Mouse (Mus musculus) limb, embryonic 15.5 days (tissue): ENCODE results near the gene Cx3cr1. TPM values are rescaled to one million over a fixed set of nuclear protein-coding genes. Genes with fewer than 3 reads are reported as not detected.

Experiments used
- ATAC-seq: fragments of 200-750 bp; cut with Nextera tagmentation; 2 replicates; pipeline ENCODE4 v1.8.0; 2017; ENCODE audit warnings: low read depth, moderate TSS enrichment; ENCODE audit not compliant: insufficient number of reproducible peaks, low FRiP score, low TSS enrichment
- H3K27ac ChIP-seq: fragments of 300-500 bp; sonication (generic); 2 replicates; pipeline ENCODE4 v1.5.1; 2015; ENCODE audit warnings: moderate library complexity, mild to moderate bottlenecking, inconsistent platforms
- H3K27me3 ChIP-seq: fragments of 300-500 bp; sonication (generic); 2 replicates; pipeline ENCODE4 v1.6.1; 2015; ENCODE audit warnings: inconsistent platforms
- H3K36me3 ChIP-seq: fragments of 300-500 bp; sonication (generic); 2 replicates; pipeline ENCODE4 v1.6.1; 2015; ENCODE audit warnings: inconsistent platforms
- H3K4me1 ChIP-seq: fragments of 300-500 bp; sonication (generic); 2 replicates; pipeline ENCODE4 v1.6.1; 2015; ENCODE audit warnings: inconsistent platforms
- H3K4me2 ChIP-seq: fragments of 300-500 bp; sonication (generic); 2 replicates; pipeline ENCODE4 v1.6.1; 2015; ENCODE audit warnings: mild to moderate bottlenecking, inconsistent platforms
- H3K4me3 ChIP-seq: fragments of 300-500 bp; sonication (generic); 2 replicates; pipeline ENCODE4 v1.5.1; 2015; ENCODE audit warnings: mild to moderate bottlenecking, inconsistent platforms
- H3K9ac ChIP-seq: fragments of 300-500 bp; sonication (generic); 2 replicates; pipeline ENCODE4 v1.6.1; 2015; ENCODE audit warnings: inconsistent platforms
- H3K9me3 ChIP-seq: fragments of 300-500 bp; sonication (generic); 2 replicates; pipeline ENCODE4 v1.6.1; 2016; ENCODE audit warnings: inconsistent platforms
- WGBS: fragments of 180-500 bp; shearing (Covaris S2); methylation state at CpG from one replicate; pipeline ENCODE4 v1.1.7; 2015; 5-methylcytosine and 5-hydroxymethylcytosine counted together
- polyA plus RNA-seq: library from polyadenylated mRNA; unstranded; fragments of >200 nt; fragmentation: Nextera tagmentation; extraction: Ambion mirVana; gene quantifications from 2 replicates; pipeline ENCODE4 v1.2.1, GENCODE M21; 2015

Cx3cr1 gene
- polyA plus RNA-seq, 1 experiment from 2014 or later: 16.0 TPM

DNA sequence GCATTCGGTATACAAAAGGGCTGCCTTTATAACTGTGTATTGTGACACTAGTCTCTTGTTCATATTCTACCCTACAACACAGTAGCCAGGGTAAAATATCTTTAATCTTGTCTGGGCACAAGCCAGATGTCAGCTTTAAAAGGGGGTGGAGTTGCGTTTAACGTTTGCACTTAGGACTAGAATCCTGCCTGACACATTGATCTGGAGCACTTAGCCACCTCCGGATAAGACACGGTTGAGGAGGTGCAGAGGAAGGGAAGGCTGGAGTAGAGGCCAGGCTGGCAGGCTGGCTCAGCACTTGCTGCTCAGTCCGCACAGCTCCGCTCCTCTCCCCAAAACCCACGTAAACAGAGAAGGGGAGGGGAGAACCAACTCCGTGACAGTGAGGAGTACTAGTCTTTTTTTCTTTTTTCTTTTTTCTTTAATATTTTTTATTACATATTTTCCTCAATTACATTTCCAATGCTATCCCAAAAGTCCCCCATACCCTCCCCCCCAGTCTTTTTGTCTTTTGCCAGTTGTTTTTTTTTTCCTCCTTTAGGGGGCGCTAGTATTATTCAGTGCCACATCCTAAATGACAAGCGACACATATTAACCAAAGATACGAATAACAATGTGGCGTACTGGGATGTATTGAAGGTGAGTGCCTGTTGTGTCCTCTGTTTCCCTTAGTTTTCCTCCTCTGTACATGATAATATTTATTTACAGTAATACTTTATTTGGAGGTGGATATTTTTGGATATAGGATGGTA is 156.4 kb downstream of the Cx3cr1 start:
- 78% methylated on average over 13 of the region's 13 CpGs for WGBS
- H3K27ac ChIP-seq: no peak overlapping the region
- H3K4me3 ChIP-seq: no peak overlapping the region
- no peaks in the 10 kb centered on the region for H3K9me3 ChIP-seq
- H3K9ac ChIP-seq: no peak overlapping the region
- no peak for ATAC-seq
- H3K27me3 ChIP-seq: no peaks in the 10 kb centered on the region
- H3K4me2 ChIP-seq: no peak overlapping the region
- H3K36me3 ChIP-seq: peaks cover 94% of the 10 kb centered on the region
- no peaks in the 10 kb centered on the region for H3K4me1 ChIP-seq

DNA sequence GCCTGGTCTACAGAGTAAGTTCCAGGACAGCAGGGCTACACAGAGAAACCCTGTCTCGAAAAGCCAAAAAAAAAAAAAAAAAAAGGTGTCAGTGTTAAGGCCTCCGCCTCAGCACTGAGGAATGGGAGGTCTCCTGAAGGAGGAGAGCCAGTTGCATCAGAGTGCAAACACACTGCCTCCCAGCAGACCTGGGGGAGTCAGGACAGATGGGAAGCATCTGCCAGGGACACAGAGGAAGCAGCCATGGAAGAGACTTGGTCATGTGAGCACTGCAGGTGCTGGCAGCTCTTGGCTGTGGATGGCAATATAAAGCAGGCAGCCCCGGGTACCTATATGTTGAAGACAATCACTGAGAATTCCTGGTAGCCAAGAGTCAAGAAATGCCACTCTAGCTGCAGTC is 159.7 kb downstream of the Cx3cr1 start:
- peaks cover 97% of the 10 kb centered on the region for H3K36me3 ChIP-seq
- H3K4me3 ChIP-seq: no peak overlapping the region
- ATAC-seq: no peak
- H3K4me1 ChIP-seq: no peaks in the 10 kb centered on the region
- H3K27ac ChIP-seq: no peak overlapping the region
- H3K9me3 ChIP-seq: no peaks in the 10 kb centered on the region
- no peaks in the 10 kb centered on the region for H3K27me3 ChIP-seq
- H3K4me2 ChIP-seq: no peak overlapping the region
- WGBS: 91% methylated on average over 3 of the region's 3 CpGs
- H3K9ac ChIP-seq: no peak overlapping the region

DNA sequence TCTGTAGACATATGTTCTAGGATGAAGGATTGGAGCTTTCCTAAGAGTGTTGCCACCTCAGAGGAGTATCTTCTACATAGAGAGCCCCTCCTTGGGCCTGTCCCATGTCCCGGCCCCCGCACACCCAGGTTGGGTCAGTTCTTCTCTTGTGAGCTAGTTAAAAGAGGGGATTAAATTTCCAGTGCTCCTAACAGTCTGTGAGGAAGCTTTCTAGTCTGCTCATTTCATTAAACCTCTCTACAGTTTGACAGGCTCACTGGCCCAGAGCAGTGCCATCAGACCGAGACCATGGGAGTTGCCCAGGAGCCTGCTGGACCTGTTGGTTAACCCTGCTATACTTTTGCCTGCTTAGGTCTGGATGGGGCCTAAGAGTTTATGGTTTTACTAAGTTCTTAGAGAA is 161.0 kb downstream of the Cx3cr1 start:
- H3K9me3 ChIP-seq: no peaks in the 10 kb centered on the region
- H3K36me3 ChIP-seq: peaks cover 96% of the 10 kb centered on the region
- ATAC-seq: no peak
- no peaks in the 10 kb centered on the region for H3K27me3 ChIP-seq
- no peak overlapping the region for H3K9ac ChIP-seq
- 90% methylated on average over 3 of the region's 3 CpGs for WGBS
- no peak overlapping the region for H3K4me2 ChIP-seq
- no peak overlapping the region for H3K4me3 ChIP-seq
- no peak overlapping the region for H3K27ac ChIP-seq
- no peaks in the 10 kb centered on the region for H3K4me1 ChIP-seq

DNA sequence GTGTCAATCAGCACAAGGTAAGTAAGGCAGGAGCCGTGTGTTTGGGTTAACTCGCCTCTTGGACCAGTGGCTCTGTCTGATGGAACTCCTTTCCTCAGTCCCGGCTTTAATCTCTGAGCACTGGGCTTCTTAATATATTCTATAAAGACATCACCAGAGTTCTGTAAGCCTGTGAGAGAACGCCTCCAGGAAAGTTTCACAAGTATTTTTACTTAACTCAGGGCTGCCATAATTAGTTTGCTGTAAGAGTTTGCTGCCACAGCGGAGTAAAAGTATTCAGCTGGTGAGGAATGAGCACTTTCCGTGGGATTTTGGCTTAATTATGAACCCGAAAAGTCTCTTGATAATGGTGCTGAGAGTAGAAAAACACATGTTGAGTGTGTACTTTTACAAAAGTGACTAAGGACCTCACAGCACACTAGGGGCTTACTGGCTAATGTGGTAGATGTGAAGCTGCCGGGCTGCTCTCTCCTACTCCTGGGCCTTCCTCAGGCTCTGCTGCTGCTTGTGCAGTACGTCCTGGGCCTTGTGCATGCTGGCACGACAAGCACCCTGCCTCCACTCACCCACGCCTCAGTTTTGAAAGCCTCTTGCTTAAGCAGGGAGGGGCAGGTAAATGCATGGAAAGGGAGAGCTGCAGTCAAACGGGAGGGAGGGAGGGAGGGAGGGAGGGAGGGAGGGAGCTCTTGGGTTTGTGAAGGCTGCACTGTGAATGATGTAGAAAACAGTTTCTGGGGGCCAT is 167.1 kb downstream of the Cx3cr1 start:
- no peak for ATAC-seq
- Histone ChIP-seq H3K27me3 (no peaks in the 10 kb centered on the region), H3K4me2 (no peak overlapping the region), H3K36me3 (peaks cover 53% of the 10 kb centered on the region), H3K9me3 (no peaks in the 10 kb centered on the region), H3K27ac (no peak overlapping the region), H3K9ac (no peak overlapping the region), H3K4me3 (no peak overlapping the region), H3K4me1 (no peaks in the 10 kb centered on the region)
- 81% methylated on average over 12 of the region's 12 CpGs for WGBS

DNA sequence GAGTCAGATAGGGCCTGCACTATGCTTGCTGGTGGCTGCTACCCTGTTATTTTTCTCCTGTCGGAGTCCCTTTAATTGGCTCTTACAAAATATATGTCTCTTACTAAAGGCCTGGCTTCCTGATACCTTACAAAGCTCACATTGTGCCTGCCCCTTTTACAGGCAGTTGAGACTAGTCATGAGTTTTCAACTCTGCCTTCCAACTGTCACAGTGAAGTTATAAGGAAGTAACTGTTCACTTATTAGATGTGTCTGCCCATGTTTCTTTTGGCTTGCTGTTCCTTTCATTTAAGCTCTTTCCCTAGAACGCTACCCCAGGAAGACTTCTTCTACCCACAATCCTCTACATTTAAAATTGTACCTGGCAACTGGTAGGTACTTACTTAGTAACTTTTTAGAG is 170.2 kb downstream of the Cx3cr1 start:
- Histone ChIP-seq H3K27me3 (no peaks in the 10 kb centered on the region), H3K4me2 (no peak overlapping the region), H3K9ac (no peak overlapping the region), H3K27ac (no peak overlapping the region; the same call in 1 of the 2 replicates), H3K4me3 (no peak overlapping the region), H3K4me1 (peaks cover 11% of the 10 kb centered on the region), H3K9me3 (no peaks in the 10 kb centered on the region), H3K36me3 (peaks cover 24% of the 10 kb centered on the region)
- ATAC-seq: no peak
- 71% methylated on average over 2 of the region's 2 CpGs for WGBS

DNA sequence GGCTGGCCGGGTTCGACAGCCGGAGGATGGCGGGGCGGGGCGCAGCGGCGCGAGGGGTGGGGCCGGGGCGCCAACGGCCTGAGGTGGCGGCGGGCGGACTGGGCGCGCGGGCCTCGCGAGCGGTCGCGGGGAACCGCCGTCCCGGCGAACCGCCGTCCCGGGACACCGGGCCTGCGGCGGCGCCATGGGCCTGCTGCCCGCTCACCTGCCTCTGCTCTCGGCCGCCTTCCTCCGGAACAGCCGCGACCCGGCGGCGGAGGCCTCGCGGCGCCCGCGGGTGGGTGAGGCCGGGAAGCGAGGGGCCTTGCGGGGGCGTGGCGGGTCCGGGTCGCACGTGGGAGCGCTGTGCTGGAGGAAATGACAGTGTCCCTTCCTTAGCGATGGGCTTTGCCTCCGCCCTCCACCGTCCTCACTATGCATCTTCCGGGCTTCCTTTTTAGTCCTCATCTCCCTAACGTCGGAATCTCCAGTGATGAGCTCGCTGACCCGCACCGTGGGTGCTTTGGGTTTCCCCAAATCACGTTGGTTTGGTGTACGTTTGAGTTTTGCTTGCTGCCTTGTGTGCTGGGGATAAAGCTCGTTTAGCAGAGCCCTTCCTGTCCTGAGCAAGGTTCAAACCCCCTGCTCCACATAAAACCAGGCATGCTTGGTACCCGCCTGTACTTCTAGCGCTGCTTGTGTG is 174.5 kb downstream of the Cx3cr1 start:
- H3K4me3 ChIP-seq: peak overlapping the region; percentile 92
- 0 out of 2 replicates have a peak, but pooled peaks cover 6% of the 10 kb centered on the region for H3K36me3 ChIP-seq
- H3K9ac ChIP-seq: peak overlapping the region; percentile 80
- ATAC-seq: peak; percentile 55
- H3K9me3 ChIP-seq: no peaks in the 10 kb centered on the region
- H3K4me1 ChIP-seq: peaks cover 11% of the 10 kb centered on the region
- no peaks in the 10 kb centered on the region for H3K27me3 ChIP-seq
- H3K27ac ChIP-seq: peak overlapping the region; percentile 79
- WGBS: 1% methylated on average over 71 of the region's 71 CpGs
- H3K4me2 ChIP-seq: peak overlapping the region; percentile 73

DNA sequence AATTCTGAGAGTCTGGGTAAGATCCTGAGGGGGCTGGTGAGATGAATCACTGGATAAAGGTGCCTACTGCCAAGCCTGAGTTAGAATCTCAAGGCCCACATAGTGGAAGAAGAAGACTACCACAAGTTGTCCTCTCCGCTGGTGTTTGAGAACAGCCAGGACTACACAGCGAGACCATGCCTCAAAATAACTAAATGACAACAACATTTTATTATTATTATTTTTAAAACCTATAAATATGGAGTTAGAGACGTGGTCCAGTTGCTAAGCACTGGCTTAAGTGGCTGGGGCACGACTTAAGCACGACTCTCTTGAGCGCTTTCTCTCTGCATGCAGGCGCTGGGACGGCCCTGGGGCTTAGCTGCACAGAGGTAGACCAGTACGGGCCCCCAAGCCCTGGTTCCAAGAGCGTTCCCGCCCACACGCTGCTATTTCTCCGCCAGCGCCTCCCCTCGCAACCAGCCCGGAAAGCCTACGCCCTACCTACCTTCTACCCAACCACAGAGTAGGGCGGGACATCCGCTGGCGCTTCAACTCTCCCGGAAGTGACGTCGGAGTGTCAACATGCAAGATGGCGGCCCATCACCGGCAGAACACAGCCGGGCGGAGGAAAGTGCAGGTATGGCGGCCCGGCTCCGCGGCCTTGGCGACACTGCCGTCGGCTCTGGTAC is 175.2 kb downstream of the Cx3cr1 start, which contains the start of gene Wdr48:
TSS of gene Wdr48 (plus strand) at position 540 of the 671 bp plus-strand sequence.
- ATAC-seq: peak; percentile 97
- peak within 1 kb of the TSS; percentile 79 for H3K27ac ChIP-seq
- H3K4me2 ChIP-seq: peak within 1 kb of the TSS; percentile 73
- 0 out of 2 replicates have a peak, but pooled peaks cover 6% of the 10 kb centered on the region for H3K36me3 ChIP-seq
- no peaks in the 10 kb centered on the region for H3K27me3 ChIP-seq
- H3K4me1 ChIP-seq: peaks cover 11% of the 10 kb centered on the region
- peak within 1 kb of the TSS; percentile 80 for H3K9ac ChIP-seq
- WGBS: 3% methylated on average over 34 of the region's 34 CpGs
- H3K4me3 ChIP-seq: peak within 1 kb of the TSS; percentile 92
- no peaks in the 10 kb centered on the region for H3K9me3 ChIP-seq

DNA sequence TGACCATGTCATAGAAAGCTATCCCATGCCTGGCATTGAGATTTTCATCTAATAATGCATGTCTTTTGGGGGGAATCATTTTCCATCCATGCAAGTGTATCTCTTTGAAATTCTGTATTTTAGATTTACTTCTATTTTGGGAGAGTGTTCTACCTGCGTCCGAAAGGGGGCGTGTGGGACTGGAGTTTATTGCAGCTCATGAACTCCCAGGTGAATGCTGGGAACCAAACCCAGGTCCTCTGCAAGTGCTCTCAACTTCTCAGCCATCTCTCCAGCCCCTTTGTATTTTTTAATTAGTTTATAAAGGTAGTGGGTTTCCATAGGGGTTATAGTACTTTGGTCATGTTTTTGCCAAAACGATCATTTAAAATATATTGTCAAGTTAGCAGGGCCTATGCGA is 175.8 kb downstream of the Cx3cr1 start:
- H3K9ac ChIP-seq: no peak overlapping the region
- 0 out of 2 replicates have a peak, but pooled peaks cover 6% of the 10 kb centered on the region for H3K36me3 ChIP-seq
- peaks cover 11% of the 10 kb centered on the region for H3K4me1 ChIP-seq
- H3K4me3 ChIP-seq: no peak overlapping the region; the same call in 1 of the 2 replicates
- no peaks in the 10 kb centered on the region for H3K27me3 ChIP-seq
- H3K4me2 ChIP-seq: no peak overlapping the region
- H3K9me3 ChIP-seq: no peaks in the 10 kb centered on the region
- no peak for ATAC-seq
- 87% methylated on average over 5 of the region's 5 CpGs for WGBS
- H3K27ac ChIP-seq: peak overlapping the region; percentile 79; the same call in 1 of the 2 replicates

DNA sequence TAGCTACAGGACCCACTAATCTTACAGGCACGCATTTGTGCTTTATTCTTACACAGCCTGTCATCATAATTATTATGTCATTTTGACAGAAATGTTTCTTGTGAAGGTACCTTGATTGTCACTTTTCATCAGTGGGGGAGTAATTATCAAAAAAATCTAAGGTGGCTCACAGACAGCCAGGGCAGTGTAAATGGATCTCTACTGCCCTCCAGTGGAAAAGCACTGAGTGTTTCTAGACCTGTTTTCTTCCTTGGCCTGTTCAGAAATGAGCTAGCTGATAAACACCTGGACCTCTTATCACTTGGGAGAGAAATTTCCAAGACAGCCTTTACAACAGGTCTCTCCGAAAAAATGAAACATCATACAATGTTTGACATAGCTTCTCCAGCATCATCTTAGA is 179.0 kb downstream of the Cx3cr1 start:
- no peaks in the 10 kb centered on the region for H3K9me3 ChIP-seq
- H3K27ac ChIP-seq: no peak overlapping the region
- ATAC-seq: no peak
- no peaks in the 10 kb centered on the region for H3K27me3 ChIP-seq
- H3K4me1 ChIP-seq: peaks cover 6% of the 10 kb centered on the region
- H3K36me3 ChIP-seq: no peaks in the 10 kb centered on the region
- no peak overlapping the region for H3K4me3 ChIP-seq
- H3K9ac ChIP-seq: no peak overlapping the region
- no peak overlapping the region for H3K4me2 ChIP-seq
- 38% methylated on average over 2 of the region's 2 CpGs for WGBS

DNA sequence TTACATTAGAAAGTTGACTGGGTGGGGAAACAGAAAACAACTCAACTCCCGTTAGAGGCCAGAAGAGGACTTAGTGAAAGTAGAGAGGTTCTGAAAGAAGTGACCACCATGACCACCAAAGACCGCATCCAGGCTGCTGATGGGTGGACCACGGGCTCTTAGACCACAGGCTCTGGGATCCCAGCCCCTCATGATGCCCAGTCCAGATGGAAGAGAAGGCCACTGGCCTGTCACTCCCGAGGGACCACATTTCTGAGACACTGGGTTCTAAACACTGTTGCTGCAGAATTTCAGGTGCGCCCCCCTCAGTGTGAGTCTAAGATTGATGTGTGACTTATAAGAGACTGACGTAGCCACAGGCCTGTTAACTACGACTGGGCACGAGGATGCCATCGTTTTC is 180.2 kb downstream of the Cx3cr1 start:
- H3K9me3 ChIP-seq: no peaks in the 10 kb centered on the region
- no peak overlapping the region for H3K9ac ChIP-seq
- H3K36me3 ChIP-seq: no peaks in the 10 kb centered on the region
- H3K27ac ChIP-seq: no peak overlapping the region
- H3K4me1 ChIP-seq: no peaks in the 10 kb centered on the region
- WGBS: 80% methylated on average over 9 of the region's 9 CpGs
- H3K4me2 ChIP-seq: no peak overlapping the region
- no peaks in the 10 kb centered on the region for H3K27me3 ChIP-seq
- ATAC-seq: no peak
- no peak overlapping the region for H3K4me3 ChIP-seq

DNA sequence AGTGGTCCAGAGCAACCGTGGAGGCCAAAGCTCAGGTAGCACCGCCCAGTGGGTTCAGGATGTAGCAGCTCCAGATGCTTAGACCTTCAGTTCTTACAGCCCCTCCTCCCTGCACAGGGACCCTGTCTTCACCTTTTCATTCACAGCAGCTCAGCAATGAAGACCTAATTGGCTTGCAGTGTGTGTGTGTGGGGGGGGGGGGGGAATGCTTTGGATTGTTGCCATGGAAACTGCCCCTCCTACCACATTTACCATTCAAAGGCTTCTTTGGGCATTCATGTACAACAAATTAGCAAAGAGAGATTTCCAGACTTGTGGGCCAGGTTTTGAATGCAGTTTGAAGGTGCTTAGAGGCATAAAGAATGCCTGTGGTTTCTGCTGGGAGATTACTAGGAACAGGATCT is 180.8 kb downstream of the Cx3cr1 start:
- no peak overlapping the region for H3K27ac ChIP-seq
- H3K36me3 ChIP-seq: no peaks in the 10 kb centered on the region
- no peak for ATAC-seq
- no peak overlapping the region for H3K4me3 ChIP-seq
- 53% methylated on average over 2 of the region's 2 CpGs for WGBS
- H3K9me3 ChIP-seq: no peaks in the 10 kb centered on the region
- no peaks in the 10 kb centered on the region for H3K4me1 ChIP-seq
- no peak overlapping the region for H3K4me2 ChIP-seq
- H3K9ac ChIP-seq: no peak overlapping the region
- H3K27me3 ChIP-seq: no peaks in the 10 kb centered on the region
